Mouse (Mus musculus) adrenal gland, adult (tissue): Measurements from ENCODE around the gene Lrat.

Experiments used
- DNase-seq, 2 experiments: peaks; one replicate each; pipeline ENCODE4 v3.0.0; 2022 to 2023; ENCODE audit warnings: low spot score in 1 of 2; ENCODE audit not compliant: inconsistent age in 2 of 2

The Lrat gene

DNA sequence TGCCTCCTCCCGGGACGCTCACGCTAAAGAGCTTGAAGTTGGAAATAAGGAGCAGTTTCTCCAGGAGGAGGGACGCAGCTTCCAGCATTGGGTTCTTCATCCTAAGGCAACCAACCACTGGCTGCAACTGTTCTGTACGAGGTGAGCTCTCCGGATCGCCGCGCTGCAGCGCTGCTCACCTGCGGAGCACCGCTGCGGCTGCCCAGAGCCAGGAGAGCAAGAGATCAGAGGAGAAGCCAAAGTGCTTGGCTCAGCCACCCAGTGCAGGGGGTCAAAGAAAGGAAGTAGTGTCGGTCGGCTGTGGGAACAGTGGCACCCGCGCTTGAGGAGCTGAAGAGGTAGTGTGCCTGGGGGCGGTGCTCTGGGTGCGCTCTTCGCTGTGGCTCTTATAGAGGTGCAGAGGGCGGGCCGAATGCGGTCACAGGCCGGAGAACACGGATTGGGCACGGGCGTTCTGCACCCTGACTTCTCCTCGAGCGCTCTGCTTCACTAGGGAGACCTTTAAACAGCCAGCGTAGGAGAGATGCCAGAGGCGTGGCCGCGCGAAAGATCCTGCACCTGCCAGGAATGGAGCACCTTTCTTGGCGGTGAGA is at the start of gene Lrat:
Gene Lrat (minus strand): TSS at position 361 of the 593 bp plus-strand sequence.
- DNase-seq: peak in 1 of 2 experiments; percentile 43

GRCm38 (mm10) chr3:82952173-82952962 is 48.6 kb upstream of the Lrat start:
- no peak for DNase-seq

DNA sequence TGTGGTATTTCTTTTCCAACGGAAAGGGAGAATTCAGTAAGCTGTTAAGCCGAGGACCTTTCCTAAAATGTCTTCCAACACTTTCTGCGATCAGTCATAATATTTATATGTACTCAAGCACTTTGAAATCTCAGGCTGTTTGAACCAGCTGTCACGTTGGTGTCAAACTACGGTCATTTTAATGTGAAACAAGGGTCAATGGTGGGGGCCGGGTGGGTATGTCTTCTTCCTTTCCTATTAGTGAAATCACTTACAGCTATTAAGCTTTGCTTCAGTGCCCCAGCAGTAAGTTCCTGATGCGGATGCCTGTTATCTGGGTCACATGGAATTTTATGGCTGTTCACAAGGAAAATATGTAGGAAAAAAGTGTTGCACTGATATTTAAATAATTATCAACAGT is 46.9 kb upstream of the Lrat start:
- no peak for DNase-seq

GRCm38 (mm10) chr3:82950208-82950607 is 46.4 kb upstream of the Lrat start:
- DNase-seq: no peak

DNA sequence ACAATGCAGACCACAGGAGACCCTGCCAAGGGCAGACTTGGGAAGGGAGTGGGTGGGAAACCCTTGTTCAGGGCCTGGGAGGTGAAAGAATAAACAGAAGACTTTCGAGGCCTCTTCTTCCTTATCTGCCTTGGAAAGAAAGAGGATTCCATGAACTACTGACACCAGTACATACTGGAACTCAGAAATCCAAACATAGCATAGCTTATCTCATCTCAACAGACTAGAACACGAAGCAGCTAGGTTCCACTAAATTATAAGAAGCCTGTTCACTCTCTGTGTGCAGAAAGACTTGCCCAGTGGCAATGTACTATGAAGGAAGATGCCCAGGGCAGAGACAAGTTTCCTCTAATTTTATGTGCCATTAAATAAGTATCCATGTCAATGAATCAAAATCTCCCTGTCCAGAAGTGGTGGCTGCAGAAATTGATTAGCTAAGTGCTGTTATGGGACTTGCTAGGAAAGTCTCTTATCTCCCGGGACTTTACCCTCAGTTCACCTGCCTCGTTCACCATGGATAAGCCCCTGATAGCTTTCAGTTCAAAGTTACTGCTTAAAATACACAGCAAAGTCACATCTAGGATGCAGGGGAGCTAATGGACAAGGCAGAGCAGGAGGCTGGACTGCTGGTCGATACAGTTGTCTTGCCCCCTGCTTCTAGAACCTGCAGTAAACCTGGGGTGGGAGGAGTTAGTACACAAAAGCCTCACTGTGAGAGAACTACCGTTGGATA is 42.8 kb upstream of the Lrat start:
- DNase-seq: no peak

- DNase-seq: no peak
Measured at GRCm38 (mm10) chr3:82927917-82928316, 24.1 kb upstream of the Lrat start.

DNA sequence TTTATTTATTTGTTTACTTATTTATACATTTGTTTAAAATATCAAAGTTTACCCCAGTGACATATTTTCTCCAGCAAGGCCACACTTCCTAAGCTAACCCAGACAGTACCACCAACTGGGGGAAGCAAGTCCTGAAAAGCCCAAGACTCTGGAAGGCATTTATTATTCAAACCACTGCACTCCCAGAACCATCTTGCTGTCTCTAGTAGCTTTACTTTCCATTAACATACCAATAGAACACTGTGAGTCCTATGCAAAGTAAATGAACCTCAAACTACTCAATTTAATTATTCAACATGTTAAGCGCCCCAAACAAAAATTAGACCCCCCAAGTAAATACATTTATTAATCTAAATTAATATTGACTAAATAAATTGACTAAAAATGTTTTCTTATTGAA is 11.9 kb upstream of the Lrat start:
- DNase-seq: no peak

- no peak for DNase-seq
Measured at GRCm38 (mm10) chr3:82908671-82909070, 4.9 kb upstream of the Lrat start.

DNA sequence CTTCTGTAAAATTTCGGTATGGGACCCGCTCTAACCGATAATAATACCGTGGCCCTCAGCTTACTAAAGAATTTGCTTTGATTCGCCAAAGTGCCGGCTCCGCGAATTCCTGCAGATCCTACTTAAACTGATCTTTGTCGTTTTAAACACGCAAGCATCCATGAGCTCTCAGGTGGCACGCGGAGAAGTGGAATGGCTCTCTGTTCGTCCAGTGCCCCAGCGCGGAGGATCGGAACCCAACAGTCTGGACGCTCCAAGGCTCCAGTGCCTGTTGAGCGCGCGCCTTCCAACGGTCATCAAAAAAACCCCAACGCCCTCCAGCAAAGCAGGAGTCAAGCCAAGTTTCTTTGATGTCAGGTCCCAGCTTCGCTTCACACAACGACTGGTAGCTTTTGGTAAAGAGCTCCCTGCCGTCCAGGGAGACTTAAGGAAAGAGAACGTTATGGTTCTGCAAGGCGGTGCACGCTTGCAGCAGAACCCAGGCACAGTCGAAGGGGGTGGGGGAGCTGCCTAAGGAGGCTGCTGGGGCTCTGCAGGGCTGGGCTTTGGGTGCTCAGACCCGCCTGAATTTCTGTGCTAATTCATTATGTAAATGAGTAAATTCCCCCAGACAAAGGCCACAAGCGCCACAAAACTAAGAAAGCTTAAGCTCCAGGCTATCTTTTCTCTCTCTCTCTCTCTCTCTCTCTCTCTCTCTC is 587 bp upstream of the Lrat start:
- DNase-seq: peak in 1 of 2 experiments; percentile 20

- DNase-seq: no peak
Measured at GRCm38 (mm10) chr3:82902757-82903612, 788 bp downstream of the Lrat start.

GRCm38 (mm10) chr3:82888842-82889241 is 14.9 kb downstream of the Lrat start:
- no peak for DNase-seq

GRCm38 (mm10) chr3:82877258-82877657 is 26.5 kb downstream of the Lrat start:
- DNase-seq: peak in 1 of 2 experiments; percentile 61

GRCm38 (mm10) chr3:82876372-82876739 is 27.4 kb downstream of the Lrat start, which contains the start of gene Rbm46:
Gene Rbm46 (minus strand): TSS chr3:82876483.
- peak; percentile 52 to 73 for DNase-seq

DNA sequence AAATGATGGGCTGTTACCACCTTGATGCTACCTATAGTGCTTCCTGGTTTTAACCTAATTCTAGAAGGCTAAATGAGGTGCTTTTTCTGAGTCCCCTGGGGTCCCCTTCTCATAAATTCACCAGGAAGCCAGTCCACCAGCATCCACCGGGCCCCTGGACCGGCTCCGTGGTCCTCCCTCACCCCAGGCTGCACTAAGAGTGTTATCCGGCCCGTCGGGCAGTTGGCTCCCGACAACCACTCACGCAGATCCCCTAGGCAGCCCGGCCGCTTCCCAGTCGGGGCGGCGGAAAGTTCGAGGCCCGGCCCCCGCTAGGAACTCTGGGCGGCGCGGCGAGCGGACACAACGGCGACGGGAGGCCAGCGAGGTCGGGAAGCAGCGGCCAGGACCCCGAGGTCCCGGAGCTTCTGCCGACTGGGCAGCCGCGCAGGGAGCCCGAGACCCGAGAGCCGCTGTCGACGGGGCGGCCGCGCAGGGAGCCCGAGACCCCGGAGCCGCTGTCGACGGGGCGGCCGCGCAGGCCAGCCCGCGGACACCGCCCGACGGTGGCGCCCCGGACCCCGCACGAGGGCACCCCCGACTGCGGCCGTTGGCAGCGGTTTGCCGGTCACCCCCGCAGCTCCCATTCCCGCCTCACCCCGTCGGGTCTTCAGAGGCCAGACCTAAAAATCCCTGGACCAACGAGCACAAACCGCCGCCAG is 28.0 kb downstream of the Lrat start:
- DNase-seq: no peak

DNA sequence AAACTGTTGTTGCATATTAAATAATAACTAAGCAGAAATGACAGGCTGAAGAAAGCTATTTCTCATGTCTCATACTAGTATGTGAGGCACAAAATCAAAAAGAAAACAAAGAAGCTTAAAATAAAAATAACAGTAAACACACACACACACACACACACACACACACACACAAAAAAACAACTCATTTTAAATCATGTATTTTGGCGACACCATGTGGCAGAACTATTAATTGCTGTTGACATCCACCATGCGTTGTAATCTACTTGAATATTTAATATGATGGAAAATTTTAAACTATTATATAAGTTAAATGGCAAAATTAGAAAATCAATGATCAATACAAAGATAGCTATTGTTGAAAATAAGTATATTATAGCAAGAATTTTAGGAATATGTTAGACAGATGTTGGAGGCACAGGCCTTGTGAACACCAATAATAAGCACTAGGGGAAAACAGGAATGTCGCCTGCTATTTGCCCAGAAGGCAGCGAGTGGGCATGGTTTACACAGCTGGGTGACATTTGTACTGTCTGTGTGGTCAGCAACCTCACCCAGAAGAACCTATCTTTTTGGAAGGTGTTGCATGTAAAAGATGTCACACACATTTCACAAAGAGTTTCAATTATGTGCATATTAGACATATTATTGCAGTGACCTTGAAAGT is 46.2 kb downstream of the Lrat start:
- peak in 1 of 2 experiments; percentile 67 for DNase-seq
